Mouse (Mus musculus) G1E (cell line): ENCODE measurements at regions not wholly inside any gene's neighbourhood (a gene's known extent, or its start where the extent isn't known, plus 50 kb on each side); places are given as distances from the start of the nearest gene placed in this dataset.

ENCODE experiments used
- CTCF ChIP-seq: IDR thresholded peaks from 2 replicates; pipeline ENCODE4 v1.5.1; 2012; ENCODE audit warnings: low read depth, low read length, inconsistent platforms, mixed read lengths
- GATA1 ChIP-seq: IDR thresholded peaks from 2 replicates; pipeline ENCODE4 v1.6.1; 2012; ENCODE audit warnings: borderline replicate concordance, low read length, inconsistent platforms, mixed read lengths
- POLR2AphosphoS5 ChIP-seq: IDR thresholded peaks from 2 replicates; pipeline ENCODE4 v1.6.1; 2012; ENCODE audit warnings: low read depth, low read length, inconsistent platforms; ENCODE audit not compliant: insufficient replicate concordance
- TAL1 ChIP-seq: conservative IDR thresholded peaks from 2 replicates; pipeline ENCODE4 v1.6.1; 2012; ENCODE audit warnings: low read depth, low read length, inconsistent platforms, mixed read lengths

GRCm38 (mm10) chr7:35948389-35948788 is 145.6 kb upstream of the Zfp507 start:
- TF ChIP-seq CTCF (no peak), TAL1 (no peak), GATA1 (no peak), POLR2AphosphoS5 (no peak)
